Mouse (Mus musculus): ENCODE data around the gene Gtf2f2.

DNA sequence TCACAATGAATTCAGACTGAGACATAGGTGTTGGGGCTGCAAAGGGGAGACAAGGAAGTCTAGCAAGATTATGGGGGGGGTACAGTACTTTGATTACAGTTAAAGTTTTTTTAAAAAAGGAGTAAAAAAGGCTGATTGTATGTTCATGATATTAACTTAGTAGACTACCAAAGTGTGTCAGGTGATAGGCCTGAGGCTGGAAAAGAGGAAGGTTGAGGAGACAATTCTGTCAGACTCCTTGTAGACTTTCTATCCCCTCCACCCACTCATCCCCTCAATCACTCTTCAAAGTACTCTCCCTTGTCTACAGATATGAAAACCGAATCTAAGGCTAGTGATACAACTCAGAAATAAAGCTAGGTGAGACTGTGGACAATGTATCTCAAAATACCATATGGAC lies 2.5 kb downstream of the Gtf2f2 start:
- TF ChIP-seq CTCF (IDR thresholded peaks at IDR 0.05; ENCODE audit: extremely low read depth, insufficient read depth, low read length) (no peak), POLR2A (IDR thresholded peaks at IDR 0.05; ENCODE audit: extremely low read depth, insufficient read depth, low read length) (no peak)
